Mouse (Mus musculus): ENCODE data around the gene Mns1.
"Not testable (repeated sequence)": the region's sequence is repeated elsewhere in the genome, so short reads cannot be mapped to it uniquely, and the experiment has no call there.

Mns1 gene

DNA sequence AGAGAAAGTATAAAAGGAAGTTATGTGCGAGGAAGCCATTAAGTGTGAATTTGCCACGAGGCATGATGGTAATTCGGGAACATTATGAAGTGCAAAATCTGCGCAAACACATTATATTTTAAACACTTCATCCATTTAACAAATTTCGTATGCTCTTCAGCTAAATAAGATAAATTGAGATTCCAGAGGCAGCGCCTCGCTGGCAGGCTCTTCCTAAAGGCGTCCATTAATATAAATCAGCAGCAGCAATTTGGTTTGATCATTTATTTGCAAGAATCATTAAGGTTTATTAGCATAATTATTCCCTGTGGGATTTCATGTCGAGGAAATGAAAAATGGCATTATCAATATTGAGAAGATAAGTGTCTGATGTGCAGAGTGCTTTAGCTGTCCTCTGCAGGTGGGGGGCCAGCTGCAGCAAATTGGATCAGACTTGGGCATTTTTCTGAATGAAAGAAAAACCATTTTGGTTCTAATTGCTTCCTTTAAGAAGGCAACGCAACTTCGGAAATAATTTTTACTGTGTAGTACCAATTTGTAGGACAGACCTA lies 12.4 kb upstream of the Mns1 start:
- DNase-seq (ENCODE audit: low read depth, low spot score), result no peak

DNA sequence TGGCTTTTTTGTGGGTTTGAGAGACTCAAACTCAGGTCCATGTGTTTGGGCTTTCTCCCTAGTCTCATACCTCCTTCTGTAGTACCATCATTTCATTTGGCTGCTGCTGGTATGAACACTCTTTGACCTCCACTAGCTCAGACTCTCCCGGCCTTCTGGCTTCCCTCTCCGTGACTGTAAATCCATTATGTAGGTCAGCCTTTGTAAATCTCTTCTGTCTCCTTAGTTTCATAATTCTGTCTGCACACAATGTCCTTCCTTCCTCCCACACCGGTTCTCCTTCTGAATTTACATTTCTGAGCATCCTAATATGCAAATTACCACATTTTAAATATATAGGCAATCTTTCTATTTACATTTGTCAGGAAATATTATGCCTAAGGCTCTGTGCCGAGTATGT lies 9.9 kb upstream of the Mns1 start:
- no peak for DNase-seq (ENCODE audit: low read depth, low spot score)

DNA sequence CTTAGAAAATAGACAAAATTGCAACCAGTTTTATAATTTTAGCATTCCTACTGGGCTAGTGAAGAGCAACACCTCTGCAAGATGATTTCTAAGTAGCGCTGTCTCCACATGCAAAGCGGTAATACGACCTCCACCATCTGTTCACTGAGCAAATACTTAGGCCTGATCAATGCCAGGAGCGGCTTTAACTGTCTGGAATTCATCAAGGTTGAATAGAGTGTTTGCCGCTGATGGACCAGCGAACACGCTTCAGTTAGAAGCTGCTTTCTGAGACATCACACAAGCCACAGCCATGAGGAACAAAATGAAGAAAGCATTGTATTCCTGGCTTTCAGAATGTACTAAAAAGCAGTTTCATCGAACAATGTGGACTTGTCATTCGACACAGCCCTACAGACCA lies 2.9 kb upstream of the Mns1 start:
- no peak for DNase-seq (ENCODE audit: low read depth, low spot score)

DNA sequence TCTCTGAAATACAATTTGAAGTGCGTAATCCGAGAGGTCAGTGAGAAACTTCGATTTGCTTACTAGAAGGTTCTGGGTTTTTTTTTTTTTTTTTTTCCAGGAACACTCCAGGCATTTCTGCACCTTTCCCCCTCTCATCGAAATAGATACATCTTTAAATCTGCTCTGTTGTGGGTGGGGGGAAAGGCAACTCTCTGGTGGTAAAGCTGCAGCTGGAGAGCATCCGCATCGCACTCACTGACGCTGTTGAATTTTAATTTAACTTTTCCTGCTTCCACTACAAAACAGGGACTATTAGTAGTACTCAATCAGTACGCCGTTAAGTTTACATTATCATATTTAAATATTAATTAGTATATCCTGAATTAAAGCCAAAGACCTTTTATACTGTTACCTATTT lies 938 bp downstream of the Mns1 start:
- no peak for DNase-seq (ENCODE audit: low read depth, low spot score)

DNA sequence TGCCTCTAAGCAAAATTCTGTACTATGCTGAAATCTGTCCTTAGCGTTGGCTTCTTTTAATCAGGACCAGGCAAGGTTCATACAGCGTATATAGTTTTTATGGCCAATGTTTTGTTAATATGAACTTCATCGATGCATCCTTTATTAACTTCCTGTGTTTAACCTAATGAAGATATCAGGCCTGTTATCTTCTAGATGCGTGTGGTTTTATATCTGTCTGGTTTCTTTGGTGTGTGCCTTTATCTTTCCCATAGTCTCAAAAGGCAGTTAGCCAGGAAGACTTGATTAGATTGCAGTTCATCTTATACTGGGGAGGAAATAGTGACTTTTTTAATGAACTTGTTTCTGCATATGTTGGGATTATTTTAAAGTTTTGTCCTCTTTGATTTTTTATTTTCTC lies 2.5 kb downstream of the Mns1 start:
- DNase-seq (ENCODE audit: low read depth, low spot score), result no peak

DNA sequence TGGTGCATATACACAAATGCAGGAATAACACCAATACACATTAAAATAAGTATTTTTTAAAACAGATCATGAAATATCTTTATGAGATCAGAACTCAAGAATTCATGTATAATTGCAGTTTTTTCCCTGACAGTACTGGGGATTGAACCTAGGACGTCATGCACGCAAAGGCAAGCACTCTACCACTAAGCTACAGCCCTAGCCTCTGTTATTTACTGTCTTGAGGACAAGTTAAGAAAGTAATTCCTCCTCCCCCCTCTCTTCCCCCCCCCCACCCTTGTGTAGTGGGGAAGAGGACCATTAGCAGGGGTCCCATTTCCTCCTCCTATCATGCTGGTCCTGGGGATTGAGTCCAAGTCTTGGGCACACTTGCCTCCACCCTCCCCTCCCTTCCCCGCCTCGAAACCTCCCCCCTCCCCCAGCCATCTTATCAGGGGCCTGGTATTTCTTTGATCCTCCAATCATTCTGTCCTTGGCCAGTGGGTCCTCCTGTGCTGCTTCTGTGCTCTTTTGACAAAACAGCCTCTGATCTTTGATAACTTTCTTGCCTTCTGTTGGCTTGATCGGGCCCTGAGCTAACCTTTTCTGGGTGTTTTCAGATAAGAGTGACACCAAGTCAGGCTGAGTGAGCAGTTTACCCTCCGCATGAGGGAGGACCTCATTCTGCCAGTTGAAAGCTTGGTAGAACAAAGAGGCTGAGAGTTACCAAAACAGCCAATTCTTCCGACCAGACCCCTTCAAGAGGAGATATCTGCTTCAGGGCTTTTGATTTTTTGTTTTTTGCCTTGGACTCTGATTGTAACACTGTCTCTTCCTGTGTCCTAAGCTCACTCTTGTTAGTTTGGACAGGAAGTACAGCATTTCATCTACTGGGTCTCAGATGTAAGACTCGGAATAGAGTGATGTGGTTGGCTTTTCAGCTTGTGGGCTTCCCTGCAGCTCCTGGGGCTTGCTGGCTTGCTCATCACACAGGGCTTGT lies 3.4 kb downstream of the Mns1 start:
- DNase-seq (ENCODE audit: low read depth, low spot score), result no peak

DNA sequence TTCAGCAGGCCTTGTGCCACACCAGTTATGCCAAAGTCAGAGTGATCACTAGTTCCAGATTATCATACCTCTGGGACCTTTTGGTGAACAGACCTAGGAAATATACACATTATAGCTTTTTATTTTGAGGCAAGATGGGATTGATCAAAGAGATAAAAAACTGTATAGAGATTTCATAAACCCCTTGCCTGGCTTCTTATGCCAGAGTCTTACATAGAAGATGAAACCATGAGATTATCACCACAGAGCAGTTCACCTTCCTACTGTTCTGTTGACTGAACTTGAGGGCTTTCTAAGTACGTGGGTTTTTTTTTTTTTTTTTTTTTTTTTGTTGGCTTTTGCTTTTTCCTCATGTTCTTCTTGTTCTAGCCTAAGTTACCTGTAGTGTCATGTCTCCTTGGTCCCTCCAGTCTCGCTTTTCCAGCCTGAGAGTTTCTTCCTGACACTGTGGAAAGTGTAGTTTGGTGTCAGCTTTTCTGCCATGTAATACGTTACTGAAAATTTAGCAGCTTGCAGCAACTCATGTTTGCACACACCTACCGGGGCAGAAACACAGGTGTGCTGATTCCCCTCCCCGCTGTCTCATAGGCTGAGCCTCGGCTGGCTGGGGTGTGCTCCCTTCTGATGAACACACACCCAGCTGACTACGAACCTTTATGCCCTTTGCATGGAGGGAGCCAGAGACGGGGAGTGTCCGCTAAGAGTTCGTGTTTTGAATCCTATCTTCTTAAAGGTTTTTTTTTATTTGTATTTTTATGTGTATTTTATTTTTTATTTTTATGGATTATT lies 4.3 kb downstream of the Mns1 start:
- no peak for DNase-seq (ENCODE audit: low read depth, low spot score)

DNA sequence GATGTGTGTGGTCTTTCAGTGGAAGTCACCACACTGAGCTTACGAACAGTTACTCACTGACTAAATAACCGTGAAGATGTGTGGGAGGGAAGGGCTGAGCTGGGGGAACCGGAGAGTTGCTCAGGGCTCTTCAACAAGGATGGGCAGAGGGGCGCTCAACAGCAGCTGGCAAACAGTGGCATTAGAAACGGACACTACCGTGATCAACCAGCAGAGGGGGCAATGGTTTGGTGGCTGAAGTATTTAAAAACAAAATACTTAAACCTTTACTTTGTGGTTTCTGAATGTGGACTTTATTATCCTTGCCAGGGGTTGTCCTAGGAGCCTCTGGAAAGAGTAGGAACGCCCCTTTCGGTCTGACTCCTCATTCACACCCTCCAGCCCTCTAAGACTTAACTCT lies 10.2 kb downstream of the Mns1 start:
- peak; percentile 39 for DNase-seq (ENCODE audit: low read depth, low spot score)

DNA sequence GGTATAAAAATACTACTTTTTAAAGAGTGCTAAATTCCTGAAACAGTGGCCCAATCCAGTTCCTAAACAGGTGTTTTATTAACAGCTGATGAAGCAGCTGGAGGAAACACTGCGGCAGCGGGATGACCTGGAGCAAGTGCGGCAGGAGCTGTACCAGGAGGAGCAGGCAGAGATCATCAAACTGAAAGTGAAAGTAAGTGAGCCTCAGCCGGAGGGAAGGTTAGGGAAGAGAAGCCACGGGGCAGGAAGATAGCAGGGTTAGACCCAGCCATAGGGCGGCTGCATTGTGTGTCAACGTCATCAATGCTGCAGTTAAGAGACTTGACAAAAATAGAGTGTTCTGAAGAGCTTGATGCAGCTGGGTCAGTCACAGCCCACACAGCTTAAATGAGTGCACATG lies 11.6 kb downstream of the Mns1 start:
- DNase-seq (ENCODE audit: low read depth, low spot score), result no peak

DNA sequence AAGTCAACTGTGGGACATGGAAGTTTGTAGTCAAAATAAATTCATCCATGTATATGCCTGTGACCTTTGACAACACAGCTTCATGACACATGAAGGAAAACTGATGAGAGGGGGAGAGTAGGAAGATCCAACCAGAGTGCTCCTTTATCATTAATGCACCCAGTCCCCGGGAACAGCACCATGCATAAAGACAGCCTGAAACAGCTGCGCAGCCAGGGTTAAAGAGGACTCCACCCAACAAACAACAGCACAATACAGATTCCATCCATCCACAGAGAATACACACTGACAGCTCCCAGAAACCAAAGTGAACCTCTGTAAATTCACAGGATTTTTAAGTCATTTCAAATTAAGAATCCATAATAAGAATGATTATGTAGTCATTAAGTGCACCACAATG lies 12.0 kb downstream of the Mns1 start:
- no peak for DNase-seq (ENCODE audit: low read depth, low spot score)

DNA sequence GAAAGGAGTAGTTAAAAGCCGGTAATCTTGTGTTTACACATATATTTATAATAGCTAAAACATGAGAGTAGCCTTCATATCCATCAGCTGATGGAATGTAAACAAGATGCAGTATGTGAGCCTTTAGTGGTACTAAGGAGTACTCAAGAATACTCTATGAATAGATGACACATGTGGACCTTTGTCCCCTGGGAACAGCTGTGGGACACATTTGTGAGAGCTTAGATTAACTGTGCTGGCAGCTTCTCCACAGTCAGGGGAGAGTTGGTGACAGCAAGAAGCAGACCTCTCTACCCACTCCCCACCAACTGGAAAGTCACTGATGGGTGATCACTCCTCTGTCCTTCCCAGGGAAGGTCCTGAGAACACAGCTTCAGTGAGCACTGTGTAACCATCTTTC lies 12.6 kb downstream of the Mns1 start:
- DNase-seq (ENCODE audit: low read depth, low spot score), result no peak

DNA sequence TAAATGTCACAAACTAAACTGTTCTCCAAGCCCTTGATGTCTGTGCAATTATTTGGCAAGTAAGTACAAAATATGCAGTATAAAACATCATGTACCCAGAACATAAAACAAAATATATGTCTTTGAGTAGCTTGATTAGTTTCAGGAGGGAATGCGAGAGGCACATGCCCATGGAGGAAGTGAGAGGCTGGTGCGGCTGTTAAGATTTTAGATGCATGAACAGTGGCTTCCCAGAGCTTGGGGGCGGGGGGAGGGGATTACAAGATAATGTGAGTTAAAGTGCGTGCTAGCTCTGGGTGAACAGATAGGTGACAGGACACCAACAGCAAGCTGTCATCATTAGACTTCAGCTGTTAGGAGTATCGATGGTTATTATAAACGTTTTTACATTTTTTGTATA lies 13.3 kb downstream of the Mns1 start:
- DNase-seq (ENCODE audit: low read depth, low spot score), result no peak

DNA sequence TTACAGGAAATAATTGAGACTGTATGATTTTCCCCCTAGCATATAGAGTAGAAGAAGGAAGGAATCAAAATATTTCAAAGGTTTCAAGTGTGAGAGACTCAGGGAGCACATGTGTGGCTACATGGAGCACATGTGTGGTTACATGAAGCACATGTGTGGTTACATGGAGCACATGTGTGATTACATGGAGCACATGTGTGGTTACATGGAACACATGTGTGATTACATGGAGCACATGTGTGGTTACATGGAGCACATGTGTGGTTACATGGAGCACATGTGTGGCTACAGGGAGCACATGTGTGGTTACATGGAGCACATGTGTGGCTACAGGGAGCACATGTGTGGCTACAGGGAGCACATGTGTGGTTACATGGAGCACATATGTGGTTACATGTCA lies 16.5 kb downstream of the Mns1 start:
- not testable (repeated sequence) for DNase-seq (ENCODE audit: low read depth, low spot score)

DNA sequence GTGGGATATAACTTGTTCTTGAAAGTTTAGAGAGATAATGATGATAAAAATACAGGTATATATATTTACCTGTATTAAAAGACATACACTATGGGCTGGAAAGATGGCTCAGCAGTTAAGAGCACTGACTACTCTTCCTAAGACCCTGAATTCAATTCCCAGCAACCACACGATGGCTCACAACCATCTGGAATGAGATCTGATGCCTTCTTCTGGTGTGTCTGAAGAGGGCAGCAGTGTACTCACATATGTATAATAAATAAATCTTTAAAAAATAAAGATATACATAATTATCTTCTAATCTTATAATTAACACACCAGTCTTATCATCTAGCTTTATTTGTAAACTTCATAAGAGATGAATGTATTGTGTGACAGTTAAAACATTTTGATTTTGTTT lies 18.6 kb downstream of the Mns1 start:
- no peak for DNase-seq (ENCODE audit: low read depth, low spot score)

DNA sequence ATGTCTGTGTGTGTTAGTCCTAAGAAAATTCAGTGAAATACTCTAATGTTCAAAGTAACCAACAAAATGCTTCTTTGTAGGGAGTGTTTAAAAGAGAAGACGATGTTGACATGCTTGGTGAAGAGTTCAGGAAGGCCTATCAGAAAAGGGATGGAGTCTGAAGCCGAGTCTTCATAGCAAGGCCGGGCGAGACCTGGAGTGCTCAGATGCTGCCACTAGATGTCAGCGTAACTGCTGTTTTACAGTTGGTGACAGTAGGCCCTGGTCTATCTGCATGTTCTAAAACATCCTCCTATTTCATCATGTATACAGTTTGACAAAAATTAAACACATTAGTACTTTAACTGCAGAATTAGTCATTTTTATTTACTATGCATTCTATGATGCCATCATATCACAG lies 20.4 kb downstream of the Mns1 start:
- DNase-seq (ENCODE audit: low read depth, low spot score), result peak; percentile 71

DNA sequence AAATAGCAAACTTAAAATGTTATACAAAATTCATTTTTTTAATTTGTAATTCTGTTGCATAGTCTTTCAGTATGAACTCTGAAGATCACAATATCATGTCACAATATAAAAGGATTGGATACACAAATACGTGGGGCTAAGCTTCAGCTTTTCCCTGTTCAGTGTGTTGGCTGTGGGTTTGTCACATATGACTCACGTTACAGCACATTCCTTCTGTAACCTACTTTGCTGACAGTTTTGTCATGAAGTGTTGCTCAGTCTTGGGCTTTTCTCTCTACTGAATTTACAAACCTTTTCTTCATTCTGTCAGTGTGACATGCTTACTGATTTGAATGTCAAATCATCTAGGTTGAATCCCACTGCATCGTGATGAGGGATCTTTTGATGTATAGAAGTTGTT lies 21.9 kb downstream of the Mns1 start:
- no peak for DNase-seq (ENCODE audit: low read depth, low spot score)

DNA sequence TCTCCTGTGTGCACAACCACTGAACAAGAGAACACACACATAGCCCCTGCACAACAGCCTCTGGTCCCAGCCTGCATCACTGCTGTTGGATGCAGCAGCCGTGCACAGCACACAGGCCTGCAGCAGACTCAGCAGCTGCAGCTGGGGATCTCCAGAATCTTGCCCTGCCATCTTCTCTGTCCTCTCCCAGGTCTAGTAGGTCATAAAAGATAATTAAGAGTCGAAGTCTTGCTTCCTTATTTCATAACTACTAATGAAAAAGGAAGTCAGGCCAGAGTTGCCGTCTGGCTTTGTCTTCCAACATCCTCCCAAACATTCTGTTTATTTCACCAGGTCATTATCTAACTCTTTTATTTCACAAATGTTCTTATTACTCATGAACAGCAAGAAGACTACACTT lies 23.0 kb downstream of the Mns1 start:
- no peak for DNase-seq (ENCODE audit: low read depth, low spot score)

DNA sequence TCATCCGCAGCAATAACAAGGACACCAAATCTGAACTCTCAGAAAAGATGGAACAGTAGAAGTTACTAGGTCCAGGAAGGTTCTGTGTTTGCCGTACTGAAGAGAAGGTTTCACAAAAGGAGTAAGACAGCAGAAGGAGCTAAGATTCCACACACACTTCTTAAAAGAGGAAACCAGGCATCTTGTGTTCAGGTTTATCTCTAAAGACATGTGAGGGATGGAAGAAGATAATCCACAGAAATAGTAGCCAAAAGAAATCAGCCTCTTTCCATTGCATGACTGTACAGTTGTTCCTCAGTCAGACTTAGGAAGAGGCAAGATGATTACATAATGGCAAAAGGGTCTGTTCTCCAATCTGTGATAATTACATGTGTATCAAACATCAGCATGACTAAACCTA lies 24.6 kb downstream of the Mns1 start:
- DNase-seq (ENCODE audit: low read depth, low spot score), result no peak

DNA sequence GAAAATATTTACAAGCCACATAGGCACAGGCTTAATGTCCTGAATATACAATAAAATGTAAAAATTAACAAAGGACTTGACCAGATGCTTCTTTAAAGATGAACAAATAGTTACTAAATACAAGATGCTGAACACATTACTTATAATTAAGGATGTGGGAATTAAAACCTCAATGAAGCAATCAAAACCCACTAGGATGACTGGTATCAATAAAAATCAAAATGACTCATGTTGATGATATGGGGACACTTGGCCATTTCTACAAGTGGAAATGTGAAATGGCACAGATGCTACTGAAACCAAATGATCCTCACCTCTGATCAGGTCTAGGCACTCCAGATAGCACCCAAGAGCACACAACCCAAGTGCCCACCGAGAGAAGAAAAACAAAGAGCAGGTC lies 27.0 kb downstream of the Mns1 start:
- no peak for DNase-seq (ENCODE audit: low read depth, low spot score)

DNA sequence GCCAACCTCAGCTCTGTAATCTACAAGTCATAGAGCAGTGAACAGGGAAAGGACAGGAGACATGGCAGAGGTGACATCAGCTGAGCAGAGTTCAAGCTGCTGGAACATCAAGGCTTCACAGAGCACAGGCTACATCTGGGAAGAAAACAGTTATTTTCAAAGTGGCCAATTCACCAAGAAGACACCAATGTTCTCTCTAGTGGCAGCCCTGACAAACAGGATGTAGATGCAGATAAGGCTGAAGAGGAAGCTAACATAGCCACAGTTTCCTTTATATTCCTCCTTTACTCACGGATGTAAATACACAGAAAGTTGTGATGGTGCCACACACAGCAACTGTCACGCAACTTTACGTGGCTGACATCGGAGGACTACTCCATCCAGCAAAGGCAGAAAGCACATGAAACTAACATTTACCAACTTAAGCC lies 28.0 kb downstream of the Mns1 start:
- DNase-seq (ENCODE audit: low read depth, low spot score), result no peak

DNA sequence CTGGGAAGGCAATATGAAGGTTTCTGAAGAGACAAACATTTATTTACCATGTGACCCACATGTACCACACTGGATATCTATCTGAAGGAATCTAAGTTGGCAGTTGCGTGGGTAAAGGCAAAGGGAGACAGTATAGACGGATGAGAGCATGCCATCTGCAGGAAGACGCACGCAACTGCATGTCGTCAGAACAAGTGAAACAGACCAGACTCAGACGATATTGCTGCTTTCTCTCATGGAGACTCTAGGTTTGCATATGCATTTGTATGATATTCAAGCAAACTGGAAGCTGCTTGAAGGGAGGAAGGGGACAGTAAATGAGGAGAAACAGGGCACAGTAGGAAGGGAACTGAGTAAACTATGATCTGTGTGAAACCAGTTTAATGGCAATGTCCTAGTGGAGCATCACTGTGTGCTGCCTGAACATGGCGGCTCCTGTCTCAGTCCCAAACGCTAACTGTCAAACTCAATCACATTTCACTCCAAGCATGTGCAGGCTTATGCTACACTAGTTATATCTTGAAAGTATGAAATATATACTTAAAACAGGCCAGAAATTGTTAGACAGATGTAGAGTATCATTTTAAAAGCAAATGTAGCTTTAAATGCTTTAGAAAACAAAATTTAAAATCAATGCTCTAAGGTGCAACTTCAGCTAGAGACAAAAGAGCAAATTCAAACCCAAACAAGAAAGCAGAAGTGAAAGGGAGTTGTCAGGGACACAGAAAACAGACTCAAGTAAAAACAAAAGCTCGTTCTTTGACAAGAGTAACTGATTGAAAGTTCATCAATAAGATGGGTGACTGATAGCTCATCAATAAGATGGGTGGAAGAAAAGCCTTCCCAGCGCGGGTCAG lies 30.0 kb downstream of the Mns1 start:
- peak; percentile 63 for DNase-seq (ENCODE audit: low read depth, low spot score)

DNA sequence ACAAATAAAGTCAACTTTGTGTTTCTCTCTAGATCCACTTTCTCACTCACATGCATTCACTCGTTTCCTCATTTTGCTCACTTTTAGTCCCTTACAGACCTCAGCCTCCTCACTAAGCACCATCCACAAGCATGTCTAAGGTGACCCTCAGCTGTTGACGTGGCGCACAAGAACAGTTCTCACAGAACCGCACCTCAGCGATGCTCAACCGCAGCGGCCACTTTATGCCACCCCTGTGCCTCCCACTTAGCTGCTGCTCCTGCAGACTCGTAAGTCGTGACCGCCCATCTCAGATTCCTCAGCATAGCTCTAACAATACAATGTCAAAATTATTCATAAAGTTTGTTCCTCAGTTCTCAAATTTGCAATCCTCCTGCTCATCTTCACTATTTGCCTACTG lies 30.8 kb downstream of the Mns1 start:
- no peak for DNase-seq (ENCODE audit: low read depth, low spot score)

Data from ES-CJ7 (cell line).